Mouse (Mus musculus): ENCODE results near the gene Acp5. TPM values are rescaled to one million over a fixed set of nuclear protein-coding genes. Genes with fewer than 3 reads are reported as not detected.
A peak's percentile ranks its signal among the peaks of the same experiment; 100 is the strongest.

The Acp5 gene
- polyA plus RNA-seq, 1 experiment from 2014 or later = 228 TPM

DNA sequence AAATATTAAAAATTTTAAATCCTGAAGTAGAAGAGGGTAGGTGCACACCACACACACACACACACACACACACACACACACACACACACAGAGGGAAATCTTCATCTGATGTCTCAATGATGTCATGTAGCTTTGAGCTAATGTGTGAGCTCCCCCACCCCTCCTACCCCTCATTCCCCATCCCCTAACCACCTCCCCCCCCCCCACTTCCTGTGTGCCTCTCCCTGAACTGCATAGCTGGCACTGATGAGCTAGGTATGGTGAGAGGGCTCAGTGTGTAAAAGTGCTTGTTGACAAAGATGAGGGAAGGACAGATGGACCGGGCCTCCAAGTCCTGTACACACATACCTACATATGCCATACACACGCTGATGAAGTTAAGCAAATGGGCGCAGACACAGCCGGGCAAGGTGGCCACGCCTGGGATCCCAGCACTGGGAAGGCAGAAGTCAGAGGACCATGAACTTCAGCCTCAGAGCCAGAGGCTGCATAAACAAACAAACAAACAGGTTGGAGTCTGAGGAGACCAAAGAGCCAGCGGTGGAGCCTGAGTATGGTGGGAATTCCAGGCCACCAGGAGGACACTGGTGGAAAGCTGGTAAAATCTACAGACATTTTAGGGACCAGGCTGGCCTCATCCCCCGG is 1.1 kb downstream of the Acp5 start:
- Histone ChIP-seq H3K4me2 (ENCODE audit: low read depth, low read length) (peak overlapping the region; percentile 67), H3K27me3 (ENCODE audit: control insufficient read depth, insufficient read depth, low read depth, low read length) (no peaks in the 10 kb centered on the region), H3K4me3 (ENCODE audit: low read depth, low read length) (peak overlapping the region; percentile 69), H3K9me3 (replicated peaks; ENCODE audit: control insufficient read depth, low read length) (no peaks in the 10 kb centered on the region), H3K36me3 (ENCODE audit: control insufficient read depth, insufficient read depth) (peaks cover 12% of the 10 kb centered on the region), H3K27ac (ENCODE audit: low read length) (peak overlapping the region; percentile 96), H3K9ac (ENCODE audit: low read depth, low read length) (peak overlapping the region; percentile 77), H3K4me1 (ENCODE audit: control insufficient read depth, low read depth, low read length) (peaks cover 63% of the 10 kb centered on the region)
- ATAC-seq (ENCODE audit: low read depth) = no peak
- WGBS (ENCODE audit: insufficient replicate concordance) = 40% methylated on average over 7 of the region's 7 CpGs

DNA sequence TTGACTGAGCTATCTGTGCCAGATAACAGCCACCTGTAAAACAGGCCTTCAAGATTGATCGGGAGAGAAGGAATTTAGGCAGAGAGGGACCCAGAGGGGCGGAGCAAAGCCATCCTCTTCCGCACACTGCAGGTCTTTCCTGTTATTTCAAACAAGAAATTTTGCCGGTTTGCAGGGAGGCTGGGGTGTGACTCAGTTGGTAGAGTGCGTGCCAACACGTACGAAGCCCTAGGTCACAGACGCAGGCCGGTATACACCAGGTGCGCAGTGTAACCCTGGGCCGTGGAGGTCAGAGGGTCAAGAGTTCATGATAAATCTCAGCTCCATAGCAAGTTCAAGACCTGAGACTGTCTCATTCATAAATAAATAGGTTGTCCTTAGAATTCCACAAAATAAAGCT is 3.3 kb downstream of the Acp5 start:
- Histone ChIP-seq H3K4me1 (ENCODE audit: control insufficient read depth, low read depth, low read length) (peaks cover 51% of the 10 kb centered on the region), H3K9ac (ENCODE audit: low read depth, low read length) (peak overlapping the region; percentile 56), H3K27me3 (ENCODE audit: control insufficient read depth, insufficient read depth, low read depth, low read length) (no peaks in the 10 kb centered on the region), H3K9me3 (replicated peaks; ENCODE audit: control insufficient read depth, low read length) (no peaks in the 10 kb centered on the region), H3K4me2 (ENCODE audit: low read depth, low read length) (peak overlapping the region; percentile 67), H3K4me3 (ENCODE audit: low read depth, low read length) (peak overlapping the region; percentile 69), H3K36me3 (ENCODE audit: control insufficient read depth, insufficient read depth) (peaks cover 32% of the 10 kb centered on the region), H3K27ac (ENCODE audit: low read length) (peak overlapping the region; percentile 61)
- WGBS (ENCODE audit: insufficient replicate concordance) = 51% methylated on average over 11 of the region's 11 CpGs
- ATAC-seq (ENCODE audit: low read depth) = no peak

DNA sequence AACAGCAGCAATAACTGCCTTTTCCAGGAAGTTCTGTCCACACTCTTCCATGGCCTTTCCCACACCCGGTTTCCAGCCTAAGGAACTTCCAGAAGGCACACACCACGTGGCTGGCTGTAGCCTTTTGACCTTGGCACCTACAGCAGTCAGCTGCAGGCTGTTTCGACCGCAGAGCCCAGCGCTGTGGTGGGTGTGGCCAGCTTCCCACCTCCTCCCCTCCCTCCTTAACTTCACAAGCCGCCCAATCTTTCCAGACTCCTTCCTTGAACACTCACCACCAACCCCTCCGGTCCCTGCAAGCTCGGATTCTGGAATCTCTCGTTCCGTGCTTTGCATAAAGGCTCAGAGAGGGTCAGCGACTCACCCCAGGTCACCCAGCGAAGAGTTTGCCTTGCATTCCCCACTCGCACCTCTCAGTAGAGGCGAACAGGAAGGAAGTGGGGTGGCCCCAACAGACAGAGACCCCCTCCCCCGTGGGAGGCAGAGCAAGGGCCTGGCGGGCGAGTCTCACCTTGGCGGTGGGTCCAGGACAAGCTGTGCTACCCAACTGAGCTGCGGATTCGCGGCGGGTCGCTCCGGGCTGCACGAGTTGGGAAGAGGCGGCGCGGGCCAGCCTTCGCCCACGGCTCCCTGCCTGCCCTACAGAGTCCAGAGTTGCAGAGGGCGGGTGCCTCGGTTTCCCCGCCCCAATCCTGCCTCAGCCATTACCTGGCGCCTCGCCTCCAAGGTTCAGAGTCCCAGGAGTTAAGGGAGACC is 4.1 kb downstream of the Acp5 start:
- H3K4me1 ChIP-seq (ENCODE audit: control insufficient read depth, low read depth, low read length) = peaks cover 43% of the 10 kb centered on the region
- H3K27ac ChIP-seq (ENCODE audit: low read length) = peak overlapping the region; percentile 61
- peak overlapping the region; percentile 56 for H3K9ac ChIP-seq (ENCODE audit: low read depth, low read length)
- H3K4me3 ChIP-seq (ENCODE audit: low read depth, low read length) = peak overlapping the region; percentile 69
- peak; percentile 60 for ATAC-seq (ENCODE audit: low read depth)
- H3K9me3 ChIP-seq (replicated peaks; ENCODE audit: control insufficient read depth, low read length) = no peaks in the 10 kb centered on the region
- H3K27me3 ChIP-seq (ENCODE audit: control insufficient read depth, insufficient read depth, low read depth, low read length) = no peaks in the 10 kb centered on the region
- WGBS (ENCODE audit: insufficient replicate concordance) = under 1% methylated on average over 35 of the region's 35 CpGs
- peaks cover 40% of the 10 kb centered on the region for H3K36me3 ChIP-seq (ENCODE audit: control insufficient read depth, insufficient read depth)
- peak overlapping the region; percentile 67 for H3K4me2 ChIP-seq (ENCODE audit: low read depth, low read length)

DNA sequence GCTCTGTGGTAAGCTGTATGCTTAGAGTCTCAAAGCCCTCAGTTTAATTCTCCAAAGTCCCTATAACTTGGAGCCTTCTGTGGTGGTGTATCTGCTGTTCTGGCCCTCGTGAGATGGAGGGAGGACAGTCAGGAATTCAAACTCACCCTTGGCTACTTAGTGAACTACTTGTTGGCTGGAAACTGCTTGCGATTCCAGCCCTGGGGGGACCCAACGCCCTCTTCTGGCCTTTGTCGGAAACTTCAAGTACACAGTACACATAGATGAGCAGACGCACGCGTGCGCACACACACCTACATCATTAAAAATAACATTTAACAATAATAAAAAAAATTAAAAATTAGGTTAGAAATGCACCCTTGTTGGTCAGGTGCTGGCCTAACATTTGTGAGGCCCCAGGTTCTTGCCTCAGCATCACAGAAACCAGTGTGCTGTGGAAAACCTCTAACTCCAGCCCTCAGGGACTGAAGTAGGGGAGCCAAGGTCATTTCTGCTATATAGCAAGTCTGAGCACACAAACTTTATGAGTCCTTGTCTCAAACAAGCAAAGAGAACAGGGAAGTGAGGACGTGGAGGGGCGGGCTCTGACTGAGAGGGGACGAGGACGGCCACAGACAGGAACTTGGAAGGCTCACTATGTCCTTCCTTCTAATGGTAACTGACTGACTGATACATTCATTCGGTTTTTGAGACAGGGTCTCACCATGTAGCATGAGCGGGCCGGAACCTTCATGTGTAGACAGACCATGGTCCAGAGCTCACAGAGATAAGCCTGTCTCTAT is 10.1 kb downstream of the Acp5 start:
- ATAC-seq (ENCODE audit: low read depth) = no peak
- Histone ChIP-seq H3K27ac (ENCODE audit: low read length) (peak overlapping the region; percentile 59), H3K36me3 (ENCODE audit: control insufficient read depth, insufficient read depth) (peaks cover 47% of the 10 kb centered on the region), H3K9ac (ENCODE audit: low read depth, low read length) (no peak overlapping the region), H3K27me3 (ENCODE audit: control insufficient read depth, insufficient read depth, low read depth, low read length) (no peaks in the 10 kb centered on the region), H3K4me1 (ENCODE audit: control insufficient read depth, low read depth, low read length) (peaks cover 45% of the 10 kb centered on the region), H3K4me2 (ENCODE audit: low read depth, low read length) (no peak overlapping the region), H3K9me3 (replicated peaks; ENCODE audit: control insufficient read depth, low read length) (no peaks in the 10 kb centered on the region), H3K4me3 (ENCODE audit: low read depth, low read length) (no peak overlapping the region)
- 77% methylated on average over 15 of the region's 15 CpGs for WGBS (ENCODE audit: insufficient replicate concordance)

DNA sequence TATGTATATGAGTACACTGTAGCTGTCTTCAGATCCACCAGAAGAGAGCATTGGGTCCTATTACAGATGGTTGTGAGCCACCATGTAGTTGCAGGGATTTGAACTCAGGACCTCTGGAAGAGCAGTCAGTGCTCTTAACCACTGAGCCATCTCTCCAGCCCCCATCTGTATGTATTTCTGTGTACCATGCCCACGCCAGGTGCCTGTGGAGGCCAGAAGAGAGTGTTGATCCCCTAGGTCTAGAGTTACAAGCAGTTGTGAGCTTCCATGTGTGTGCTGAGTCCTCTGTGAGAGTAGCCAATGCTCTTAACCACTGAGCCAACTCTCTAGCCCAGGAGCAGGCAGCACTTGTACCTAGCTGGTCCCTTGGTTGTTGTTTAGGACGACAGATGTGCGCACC is 11.3 kb downstream of the Acp5 start:
- Histone ChIP-seq H3K9me3 (replicated peaks; ENCODE audit: control insufficient read depth, low read length) (no peaks in the 10 kb centered on the region), H3K4me2 (ENCODE audit: low read depth, low read length) (no peak overlapping the region), H3K4me1 (ENCODE audit: control insufficient read depth, low read depth, low read length) (peaks cover 43% of the 10 kb centered on the region), H3K4me3 (ENCODE audit: low read depth, low read length) (no peak overlapping the region), H3K27me3 (ENCODE audit: control insufficient read depth, insufficient read depth, low read depth, low read length) (no peaks in the 10 kb centered on the region), H3K9ac (ENCODE audit: low read depth, low read length) (no peak overlapping the region), H3K27ac (ENCODE audit: low read length) (peak overlapping the region; percentile 65), H3K36me3 (ENCODE audit: control insufficient read depth, insufficient read depth) (peaks cover 36% of the 10 kb centered on the region)
- no peak for ATAC-seq (ENCODE audit: low read depth)
- 83% methylated on average over 3 of the region's 3 CpGs for WGBS (ENCODE audit: insufficient replicate concordance)

DNA sequence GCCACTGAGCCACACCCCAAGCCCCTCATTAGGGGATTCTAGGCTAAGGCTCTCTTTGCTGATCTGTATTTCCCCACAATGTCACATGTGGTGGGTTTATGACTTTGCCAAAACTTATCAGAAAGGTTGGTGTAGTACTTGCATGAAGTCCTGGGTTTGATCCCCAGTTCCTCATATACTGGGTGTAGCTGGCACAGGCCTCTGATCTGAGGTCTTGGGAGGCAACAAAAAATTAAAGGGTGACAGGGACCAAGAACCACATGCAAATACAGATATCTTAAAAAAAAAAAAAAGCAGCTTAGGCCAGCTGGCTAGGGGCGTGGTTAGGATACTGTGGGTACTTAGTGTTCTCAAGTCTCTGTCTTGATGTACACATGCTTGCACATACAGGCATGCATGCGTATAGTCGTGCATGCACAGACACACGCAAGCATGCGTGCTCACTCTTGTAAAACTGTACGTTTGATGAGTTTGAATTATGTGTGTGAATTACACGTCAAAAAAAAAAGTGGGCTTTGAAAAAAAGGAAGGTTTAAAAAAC is 12.4 kb downstream of the Acp5 start:
- Histone ChIP-seq H3K4me2 (ENCODE audit: low read depth, low read length) (no peak overlapping the region), H3K4me3 (ENCODE audit: low read depth, low read length) (no peak overlapping the region), H3K4me1 (ENCODE audit: control insufficient read depth, low read depth, low read length) (peaks cover 48% of the 10 kb centered on the region), H3K27ac (ENCODE audit: low read length) (peak overlapping the region; percentile 69), H3K9ac (ENCODE audit: low read depth, low read length) (no peak overlapping the region), H3K36me3 (ENCODE audit: control insufficient read depth, insufficient read depth) (peaks cover 26% of the 10 kb centered on the region), H3K27me3 (ENCODE audit: control insufficient read depth, insufficient read depth, low read depth, low read length) (no peaks in the 10 kb centered on the region), H3K9me3 (replicated peaks; ENCODE audit: control insufficient read depth, low read length) (no peaks in the 10 kb centered on the region)
- 66% methylated on average over 7 of the region's 7 CpGs for WGBS (ENCODE audit: insufficient replicate concordance)
- ATAC-seq (ENCODE audit: low read depth) = peak; percentile 49

- WGBS (ENCODE audit: insufficient replicate concordance) = 64% methylated on average over 3 of the region's 3 CpGs
- H3K9ac ChIP-seq (ENCODE audit: low read depth, low read length) = peak overlapping the region; percentile 13; the same call in 1 of the 2 replicates
- no peak for ATAC-seq (ENCODE audit: low read depth)
- H3K36me3 ChIP-seq (ENCODE audit: control insufficient read depth, insufficient read depth) = peaks cover 16% of the 10 kb centered on the region
- peak overlapping the region; percentile 25; the same call in 1 of the 2 replicates for H3K4me2 ChIP-seq (ENCODE audit: low read depth, low read length)
- peak overlapping the region; percentile 69 for H3K27ac ChIP-seq (ENCODE audit: low read length)
- no peaks in the 10 kb centered on the region for H3K27me3 ChIP-seq (ENCODE audit: control insufficient read depth, insufficient read depth, low read depth, low read length)
- H3K4me3 ChIP-seq (ENCODE audit: low read depth, low read length) = no peak overlapping the region
- no peaks in the 10 kb centered on the region for H3K9me3 ChIP-seq (replicated peaks; ENCODE audit: control insufficient read depth, low read length)
- H3K4me1 ChIP-seq (ENCODE audit: control insufficient read depth, low read depth, low read length) = peaks cover 57% of the 10 kb centered on the region
Observed at GRCm38 (mm10) chr9:22122005-22122404, 13.5 kb downstream of the Acp5 start.

GRCm38 (mm10) chr9:22121545-22121944 is 14.0 kb downstream of the Acp5 start:
- H3K4me3 ChIP-seq (ENCODE audit: low read depth, low read length) = no peak overlapping the region
- peak overlapping the region; percentile 69 for H3K27ac ChIP-seq (ENCODE audit: low read length)
- H3K27me3 ChIP-seq (ENCODE audit: control insufficient read depth, insufficient read depth, low read depth, low read length) = no peaks in the 10 kb centered on the region
- H3K4me1 ChIP-seq (ENCODE audit: control insufficient read depth, low read depth, low read length) = peaks cover 57% of the 10 kb centered on the region
- H3K9me3 ChIP-seq (replicated peaks; ENCODE audit: control insufficient read depth, low read length) = no peaks in the 10 kb centered on the region
- peak overlapping the region; percentile 25; the same call in 1 of the 2 replicates for H3K4me2 ChIP-seq (ENCODE audit: low read depth, low read length)
- ATAC-seq (ENCODE audit: low read depth) = peak; percentile 62
- H3K9ac ChIP-seq (ENCODE audit: low read depth, low read length) = peak overlapping the region; percentile 13; the same call in 1 of the 2 replicates
- H3K36me3 ChIP-seq (ENCODE audit: control insufficient read depth, insufficient read depth) = peaks cover 11% of the 10 kb centered on the region
